In genomic region chr11:34058960-34059359, GRCm38 (mm10) we compare ENCODE assay signal across 32 mouse cellular contexts. TPM values are rescaled to one million over a fixed set of nuclear protein-coding genes. Genes with fewer than 3 reads are reported as not detected.
"Had no signal": no experiment of that assay in that cellular context is flagged by ENCODE, and none has a peak within 500 bp of the region (broad histone marks: within the 10 kb centered on the region; RNA-seq: fewer than 3 reads in every experiment).

No protein-coding gene starts in this region.

- H3K36me3 ChIP-seq: intestine, embryonic 15.5 days; limb, embryonic 10.5 days; limb, embryonic 13.5 days; midbrain, embryonic 12.5 days; midbrain, embryonic 15.5 days; neural tube, embryonic 13.5 days had no signal

- ATAC-seq: intestine, embryonic 15.5 days; midbrain, embryonic 15.5 days had no signal

- H3K9ac ChIP-seq: intestine, embryonic 15.5 days; limb, embryonic 13.5 days; midbrain, embryonic 12.5 days; midbrain, embryonic 15.5 days; neural tube, embryonic 13.5 days had no signal

- H3K4me3 ChIP-seq: intestine, embryonic 15.5 days; layer of hippocampus, adult 2 months; limb, embryonic 10.5 days; limb, embryonic 13.5 days; midbrain, embryonic 12.5 days; midbrain, embryonic 15.5 days; myocyte; neural tube, embryonic 13.5 days had no signal

- H3K27me3 ChIP-seq: intestine, embryonic 15.5 days; limb, embryonic 13.5 days; midbrain, embryonic 12.5 days; midbrain, embryonic 15.5 days; neural tube, embryonic 13.5 days had no signal

- DNase-seq: kidney, adult 18-20 months; kidney, postnatal 25 days; layer of hippocampus, adult 9-11 months; lung, adult 2 months; lung, postnatal 14 days; lung, postnatal 4 days; thymus, adult 18-20 months; thymus, postnatal 36 days had no signal

- H3K27ac ChIP-seq: intestine, embryonic 15.5 days; kidney, postnatal 0 days; layer of hippocampus, adult 2 months; limb, embryonic 10.5 days; limb, embryonic 13.5 days; midbrain, embryonic 12.5 days; midbrain, embryonic 15.5 days; neural tube, embryonic 13.5 days had no signal

- H3K4me1 ChIP-seq: intestine, embryonic 15.5 days; midbrain, embryonic 12.5 days; midbrain, embryonic 15.5 days; neural tube, embryonic 13.5 days had no signal

- H3K4me2 ChIP-seq: intestine, embryonic 15.5 days; limb, embryonic 13.5 days; midbrain, embryonic 12.5 days; midbrain, embryonic 15.5 days; neural tube, embryonic 13.5 days had no signal

- H3K9me3 ChIP-seq: intestine, embryonic 15.5 days; limb, embryonic 10.5 days; limb, embryonic 13.5 days; midbrain, embryonic 12.5 days; midbrain, embryonic 15.5 days; neural tube, embryonic 13.5 days had no signal

RNA-seq across cellular contexts. Expression of gene 4930469K13Rik, which starts 39.4 kb away (rescaled TPM):
- total RNA-seq: layer of hippocampus, adult 2 months; layer of hippocampus, postnatal 25 days; left cerebral cortex, adult 18-20 months; left cerebral cortex, postnatal 25 days; liver, adult 2 months; megakaryocyte progenitor cell, adult 5-6 weeks; megakaryocyte-erythroid progenitor cell, adult 5-6 weeks; monocyte, adult 5-6 weeks; neutrophil, adult 5-6 weeks had no signal
- polyA plus RNA-seq: intestine, embryonic 15.5 days; kidney, embryonic 14.5 days; kidney, postnatal 0 days; large intestine, adult 2 months; limb, embryonic 10.5 days; liver, adult 2 months; lung, adult 2 months; lung, embryonic 16.5 days; midbrain, embryonic 12.5 days; midbrain, embryonic 15.5 days; myocyte; small intestine, adult 2 months; spleen, adult 2 months; stomach, embryonic 16.5 days; urinary bladder, adult 2 months had no signal
